Mouse (Mus musculus): Measurements from ENCODE around the gene Nfs1. TPM values are rescaled to one million over a fixed set of nuclear protein-coding genes. Genes with fewer than 3 reads are reported as not detected.
A peak's percentile ranks its signal among the peaks of the same experiment; 100 is the strongest.
"Not testable (repeated sequence)": the region's sequence is repeated elsewhere in the genome, so short reads cannot be mapped to it uniquely, and the experiment has no call there.

Gene Nfs1
- polyA plus RNA-seq (2016; fragmentation: Nextera tagmentation; extraction: Ambion mirVana) = 46.0 and 46.7 TPM in 2 replicates

- peak within 1 kb of the TSS; percentile 94 for H3K27ac ChIP-seq (replicated peaks)
- DNase-seq (ENCODE audit: low spot score) = peak; percentile 99
- H3K4me1 ChIP-seq = peaks cover 22% of the 10 kb centered on the region
- H3K27me3 ChIP-seq (ENCODE audit: low read depth, poor library complexity, severe bottlenecking) = no peaks in the 10 kb centered on the region
- peaks cover 53% of the 10 kb centered on the region for H3K36me3 ChIP-seq
- no peaks in the 10 kb centered on the region for H3K9me3 ChIP-seq (replicated peaks)
- WGBS = under 1% methylated on average over 70 of the region's 70 CpGs
- H3K4me3 ChIP-seq = peak within 1 kb of the TSS; percentile 85
Observed at GRCm38 (mm10) chr2:156143953-156144724, at the start of gene Nfs1, which contains the start of gene Romo1. Gene Nfs1, minus strand, starts transcription at chr2:156144186. Gene Romo1, plus strand, starts transcription at chr2:156144039.

GRCm38 (mm10) chr2:156193066-156193862, 49.3 kb upstream of the Nfs1 start:
- Histone ChIP-seq H3K36me3 (peaks cover under 1% of the 10 kb centered on the region; the same call in 1 of the 2 replicates), H3K9me3 (replicated peaks) (no peaks in the 10 kb centered on the region), H3K4me1 (peaks cover 26% of the 10 kb centered on the region), H3K27me3 (ENCODE audit: low read depth, poor library complexity, severe bottlenecking) (no peaks in the 10 kb centered on the region), H3K27ac (replicated peaks) (no peak overlapping the region), H3K4me3 (no peak overlapping the region)
- DNase-seq (ENCODE audit: low spot score) = no peak
- WGBS = 85% methylated on average over 3 of the region's 3 CpGs

GRCm38 (mm10) chr2:156192068-156192467, 48.1 kb upstream of the Nfs1 start:
- WGBS = 89% methylated on average over 2 of the region's 2 CpGs
- DNase-seq (ENCODE audit: low spot score) = no peak
- Histone ChIP-seq H3K4me3 (no peak overlapping the region), H3K27me3 (ENCODE audit: low read depth, poor library complexity, severe bottlenecking) (no peaks in the 10 kb centered on the region), H3K36me3 (no peaks in the 10 kb centered on the region), H3K4me1 (peaks cover 18% of the 10 kb centered on the region), H3K9me3 (replicated peaks) (no peaks in the 10 kb centered on the region), H3K27ac (replicated peaks) (no peak overlapping the region)

- H3K4me1 ChIP-seq = peaks cover 17% of the 10 kb centered on the region
- no peak overlapping the region for H3K4me3 ChIP-seq
- H3K27ac ChIP-seq (replicated peaks) = no peak overlapping the region
- no peaks in the 10 kb centered on the region for H3K36me3 ChIP-seq
- WGBS = 89% methylated on average over 2 of the region's 2 CpGs
- no peaks in the 10 kb centered on the region for H3K27me3 ChIP-seq (ENCODE audit: low read depth, poor library complexity, severe bottlenecking)
- H3K9me3 ChIP-seq (replicated peaks) = no peaks in the 10 kb centered on the region
- no peak for DNase-seq (ENCODE audit: low spot score)
Observed at GRCm38 (mm10) chr2:156191540-156191939, 47.6 kb upstream of the Nfs1 start.

GRCm38 (mm10) chr2:156190004-156190896, 46.3 kb upstream of the Nfs1 start:
- Histone ChIP-seq H3K4me1 (peaks cover 5% of the 10 kb centered on the region; the same call in 1 of the 2 replicates), H3K27me3 (ENCODE audit: low read depth, poor library complexity, severe bottlenecking) (no peaks in the 10 kb centered on the region), H3K4me3 (no peak overlapping the region), H3K27ac (replicated peaks) (no peak overlapping the region), H3K36me3 (no peaks in the 10 kb centered on the region), H3K9me3 (replicated peaks) (no peaks in the 10 kb centered on the region)
- WGBS = 89% methylated on average over 14 of the region's 14 CpGs
- no peak for DNase-seq (ENCODE audit: low spot score)

- not testable (repeated sequence) for H3K27ac ChIP-seq (replicated peaks); H3K4me3 ChIP-seq; H3K4me1 ChIP-seq; H3K27me3 ChIP-seq (ENCODE audit: low read depth, poor library complexity, severe bottlenecking); DNase-seq (ENCODE audit: low spot score); H3K9me3 ChIP-seq (replicated peaks); H3K36me3 ChIP-seq
- WGBS = 87% methylated on average over 7 of the region's 7 CpGs
Observed at GRCm38 (mm10) chr2:156189241-156189640, 45.3 kb upstream of the Nfs1 start.

GRCm38 (mm10) chr2:156181592-156181991, 37.6 kb upstream of the Nfs1 start:
- 68% methylated on average over 2 of the region's 2 CpGs for WGBS
- Histone ChIP-seq H3K9me3 (replicated peaks) (no peaks in the 10 kb centered on the region), H3K27ac (replicated peaks) (no peak overlapping the region), H3K4me1 (peaks cover 34% of the 10 kb centered on the region), H3K36me3 (peaks cover 24% of the 10 kb centered on the region), H3K27me3 (ENCODE audit: low read depth, poor library complexity, severe bottlenecking) (no peaks in the 10 kb centered on the region), H3K4me3 (no peak overlapping the region)
- DNase-seq (ENCODE audit: low spot score) = no peak

GRCm38 (mm10) chr2:156180824-156181590, 37.0 kb upstream of the Nfs1 start:
- H3K9me3 ChIP-seq (replicated peaks) = no peaks in the 10 kb centered on the region
- 18% methylated on average over 8 of the region's 8 CpGs for WGBS
- H3K4me3 ChIP-seq = peak overlapping the region; percentile 100
- H3K4me1 ChIP-seq = peaks cover 37% of the 10 kb centered on the region
- no peak for DNase-seq (ENCODE audit: low spot score)
- peaks cover 30% of the 10 kb centered on the region for H3K36me3 ChIP-seq
- H3K27me3 ChIP-seq (ENCODE audit: low read depth, poor library complexity, severe bottlenecking) = no peaks in the 10 kb centered on the region
- peak overlapping the region; percentile 100 for H3K27ac ChIP-seq (replicated peaks)

- Histone ChIP-seq H3K4me1 (peaks cover 37% of the 10 kb centered on the region), H3K36me3 (peaks cover 37% of the 10 kb centered on the region), H3K27ac (replicated peaks) (peak within 1 kb of the TSS; percentile 100), H3K9me3 (replicated peaks) (no peaks in the 10 kb centered on the region), H3K4me3 (peak within 1 kb of the TSS; percentile 100), H3K27me3 (ENCODE audit: low read depth, poor library complexity, severe bottlenecking) (no peaks in the 10 kb centered on the region)
- peak; percentile 100 for DNase-seq (ENCODE audit: low spot score)
- under 1% methylated on average over 47 of the region's 47 CpGs for WGBS
Observed at GRCm38 (mm10) chr2:156180094-156180821, 36.3 kb upstream of the Nfs1 start, which contains the start of gene Rbm39. Gene Rbm39, minus strand, starts transcription at chr2:156180238.

- Histone ChIP-seq H3K27me3 (ENCODE audit: low read depth, poor library complexity, severe bottlenecking) (no peaks in the 10 kb centered on the region), H3K4me3 (peak overlapping the region; percentile 100), H3K9me3 (replicated peaks) (no peaks in the 10 kb centered on the region), H3K4me1 (peaks cover 37% of the 10 kb centered on the region), H3K27ac (replicated peaks) (peak overlapping the region; percentile 100), H3K36me3 (peaks cover 43% of the 10 kb centered on the region)
- DNase-seq (ENCODE audit: low spot score) = no peak
- under 1% methylated on average over 41 of the region's 41 CpGs for WGBS
Observed at GRCm38 (mm10) chr2:156179796-156180093, 35.8 kb upstream of the Nfs1 start.

GRCm38 (mm10) chr2:156179046-156179795, 35.2 kb upstream of the Nfs1 start:
- peak overlapping the region; percentile 100 for H3K4me3 ChIP-seq
- peak; percentile 81 for DNase-seq (ENCODE audit: low spot score)
- peak overlapping the region; percentile 100 for H3K27ac ChIP-seq (replicated peaks)
- H3K9me3 ChIP-seq (replicated peaks) = no peaks in the 10 kb centered on the region
- H3K4me1 ChIP-seq = peaks cover 37% of the 10 kb centered on the region
- H3K27me3 ChIP-seq (ENCODE audit: low read depth, poor library complexity, severe bottlenecking) = no peaks in the 10 kb centered on the region
- WGBS = 1% methylated on average over 47 of the region's 47 CpGs
- H3K36me3 ChIP-seq = peaks cover 48% of the 10 kb centered on the region

Data from midbrain, embryonic 10.5 days (tissue).